Mouse (Mus musculus): ENCODE data around the gene Gm17334. TPM values are rescaled to one million over a fixed set of nuclear protein-coding genes. Genes with fewer than 3 reads are reported as not detected.
"Not testable (repeated sequence)": the region's sequence is repeated elsewhere in the genome, so short reads cannot be mapped to it uniquely, and the experiment has no call there.

The Gm17334 gene
- total RNA-seq, 2 experiments from 2014 or later = 1.0 to 1.8 TPM

DNA sequence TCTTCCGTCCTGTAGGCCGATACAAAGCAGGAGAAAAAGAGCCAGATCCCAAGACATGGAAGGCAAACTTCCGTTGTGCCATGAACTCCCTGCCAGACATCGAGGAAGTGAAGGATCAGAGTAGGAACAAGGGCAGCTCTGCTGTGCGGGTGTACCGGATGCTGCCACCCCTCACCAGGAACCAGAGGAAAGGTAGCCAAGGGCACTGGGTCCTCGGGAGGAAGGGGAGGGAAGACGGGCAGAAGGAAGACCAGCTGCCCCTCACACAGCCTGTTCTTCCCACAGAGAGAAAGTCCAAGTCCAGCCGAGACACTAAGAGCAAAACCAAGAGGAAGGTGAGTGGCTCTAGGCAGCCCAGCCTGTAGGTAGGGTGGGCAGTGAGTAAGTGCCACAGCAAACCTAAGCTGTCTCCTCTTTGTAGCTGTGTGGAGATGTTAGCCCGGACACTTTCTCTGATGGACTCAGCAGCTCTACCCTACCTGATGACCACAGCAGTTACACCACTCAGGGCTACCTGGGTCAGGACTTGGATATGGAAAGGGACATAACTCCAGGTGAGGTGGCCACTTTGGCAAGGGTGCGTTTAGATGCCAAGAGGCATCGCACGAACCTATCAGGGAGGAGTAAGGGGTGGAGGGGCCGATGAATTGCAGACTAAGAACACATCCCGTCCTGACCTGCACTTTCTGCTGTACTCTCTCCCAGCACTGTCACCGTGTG, 814 bp upstream of the Gm17334 start:
- no peak for DNase-seq (ENCODE audit: extremely low spot score in 1 of 2, low spot score in 1 of 2)

- DNase-seq (ENCODE audit: extremely low spot score in 1 of 2, low spot score in 1 of 2) = no peak
Measured at GRCm38 (mm10) chr11:53772536-53772935, 451 bp downstream of the Gm17334 start.

DNA sequence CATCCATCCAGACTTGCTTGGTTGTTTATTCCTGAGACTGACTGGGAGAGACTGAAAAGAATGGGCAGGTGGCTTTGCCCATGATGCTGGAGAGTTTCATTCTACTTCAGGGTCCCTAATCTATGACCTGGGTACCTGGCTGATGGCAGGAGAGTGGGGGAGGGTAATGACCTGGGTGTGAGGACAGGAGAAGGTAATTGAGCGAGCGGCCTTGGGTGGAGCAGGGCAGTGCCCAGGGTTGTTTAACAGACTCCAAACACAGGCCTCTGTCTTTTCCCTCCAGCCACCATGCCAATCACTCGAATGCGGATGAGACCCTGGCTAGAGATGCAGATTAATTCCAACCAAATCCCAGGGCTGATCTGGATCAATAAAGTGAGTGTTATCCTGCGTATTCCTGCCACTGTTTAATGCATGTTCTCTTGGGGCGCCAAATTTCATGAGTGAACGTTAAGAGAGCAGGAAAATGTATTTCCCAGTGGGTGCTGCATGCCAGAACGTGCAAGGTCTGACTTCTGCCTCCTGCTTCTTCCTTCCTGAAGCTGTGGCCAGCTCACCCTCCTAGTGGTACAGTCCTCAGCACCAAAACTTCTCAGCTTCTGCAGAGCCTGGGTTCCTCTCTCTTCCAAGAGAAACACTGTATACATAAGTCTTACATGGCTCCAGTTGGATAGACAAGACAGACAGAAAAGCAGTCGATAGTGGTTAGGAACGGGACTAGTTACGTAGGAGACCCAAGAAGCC, 1.8 kb downstream of the Gm17334 start:
- DNase-seq (ENCODE audit: extremely low spot score in 1 of 2, low spot score in 1 of 2) = no peak

DNA sequence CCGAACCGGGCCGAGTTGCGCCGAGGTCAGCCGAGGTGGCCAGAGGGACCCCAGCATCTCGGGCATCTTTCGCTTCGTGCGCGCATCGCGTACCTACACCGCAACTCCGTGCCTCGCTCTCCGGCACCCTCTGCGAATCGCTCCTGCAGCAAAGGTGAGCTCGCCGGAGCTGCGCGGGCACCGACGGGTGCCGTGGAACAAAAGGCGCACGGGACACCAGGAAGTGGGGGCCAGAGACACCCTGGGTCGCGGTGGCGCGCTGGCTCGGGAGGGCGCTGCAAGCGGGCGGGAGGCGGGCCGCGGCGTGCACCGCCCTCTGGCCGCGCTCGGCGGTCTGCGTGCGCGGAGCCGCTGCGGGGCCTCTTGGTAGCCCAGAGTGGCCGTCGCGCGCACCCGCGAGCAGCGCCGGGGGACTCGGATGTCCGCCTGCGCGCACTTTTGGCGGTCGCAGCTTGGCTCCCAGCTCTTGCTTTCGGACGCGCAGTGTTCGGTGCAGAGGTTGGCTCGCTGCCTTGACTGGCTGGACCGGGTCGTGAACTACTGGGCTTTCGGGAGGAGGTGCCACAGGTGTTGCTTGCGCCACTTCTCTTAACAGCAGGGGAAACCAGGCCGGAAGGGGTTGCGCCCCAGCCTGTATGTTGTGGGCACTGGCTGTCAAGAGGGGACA, 2.7 kb downstream of the Gm17334 start:
- peak; percentile 43 to 44 for DNase-seq (ENCODE audit: extremely low spot score in 1 of 2, low spot score in 1 of 2)

DNA sequence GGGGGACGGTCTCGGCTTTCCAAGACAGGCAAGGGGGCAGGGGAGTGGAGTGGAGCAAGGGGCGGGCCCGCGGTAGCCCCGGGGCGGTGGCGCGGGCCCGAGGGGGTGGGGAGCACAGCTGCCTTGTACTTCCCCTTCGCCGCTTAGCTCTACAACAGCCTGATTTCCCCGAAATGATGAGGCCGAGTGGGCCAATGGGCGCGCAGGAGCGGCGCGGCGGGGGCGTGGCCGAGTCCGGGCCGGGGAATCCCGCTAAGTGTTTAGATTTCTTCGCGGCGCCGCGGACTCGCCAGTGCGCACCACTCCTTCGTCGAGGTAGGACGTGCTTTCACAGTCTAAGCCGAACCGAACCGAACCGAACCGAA, 3.2 kb downstream of the Gm17334 start, which contains the start of gene Irf1:
Gene Irf1 (plus strand): TSS at position 255 of the 365 bp plus-strand sequence.
- DNase-seq (ENCODE audit: extremely low spot score in 1 of 2, low spot score in 1 of 2) = peak; percentile 55 to 71

GRCm38 (mm10) chr11:53769185-53769576, 3.8 kb downstream of the Gm17334 start:
- no peak for DNase-seq (ENCODE audit: extremely low spot score in 1 of 2, low spot score in 1 of 2)

DNA sequence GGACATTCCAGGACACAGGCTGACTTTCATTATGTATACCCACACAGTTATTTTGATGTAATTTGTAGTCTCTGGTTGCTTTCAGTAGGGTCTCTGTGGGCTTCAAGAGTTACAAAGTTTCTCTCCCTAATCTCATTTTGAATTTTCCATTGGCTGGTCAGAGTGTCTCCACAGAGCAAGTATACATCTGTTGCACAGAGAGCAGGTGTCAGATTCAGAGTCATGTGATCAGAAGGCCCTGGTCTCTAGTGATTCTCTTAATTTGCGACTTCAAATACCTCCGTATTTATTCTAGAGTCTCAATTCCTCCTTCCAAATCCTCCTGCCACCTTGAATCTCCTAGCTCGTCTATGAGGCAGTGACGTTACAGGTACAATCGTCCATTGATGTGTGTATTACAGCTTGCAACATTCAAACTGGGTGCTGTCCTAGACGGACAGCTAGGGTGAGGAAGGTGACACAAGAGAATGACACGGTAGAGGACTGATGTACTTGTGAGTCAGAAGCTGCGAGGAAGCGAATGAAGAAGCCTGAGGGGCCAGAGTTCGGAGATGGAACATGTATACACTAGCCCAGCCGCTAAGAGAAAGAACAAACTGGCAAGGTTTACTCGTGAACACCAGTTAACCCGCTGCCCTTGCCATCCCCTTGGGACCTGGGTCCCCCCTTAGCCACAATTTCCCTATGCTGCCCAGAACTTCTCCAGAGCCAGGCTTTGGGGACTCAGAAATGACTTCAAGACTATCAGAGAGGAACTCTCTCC, 4.4 kb downstream of the Gm17334 start:
- no peak for DNase-seq (ENCODE audit: extremely low spot score in 1 of 2, low spot score in 1 of 2)

- no peak for DNase-seq (ENCODE audit: extremely low spot score in 1 of 2, low spot score in 1 of 2)
Measured at GRCm38 (mm10) chr11:53764581-53764980, 8.4 kb downstream of the Gm17334 start.

DNA sequence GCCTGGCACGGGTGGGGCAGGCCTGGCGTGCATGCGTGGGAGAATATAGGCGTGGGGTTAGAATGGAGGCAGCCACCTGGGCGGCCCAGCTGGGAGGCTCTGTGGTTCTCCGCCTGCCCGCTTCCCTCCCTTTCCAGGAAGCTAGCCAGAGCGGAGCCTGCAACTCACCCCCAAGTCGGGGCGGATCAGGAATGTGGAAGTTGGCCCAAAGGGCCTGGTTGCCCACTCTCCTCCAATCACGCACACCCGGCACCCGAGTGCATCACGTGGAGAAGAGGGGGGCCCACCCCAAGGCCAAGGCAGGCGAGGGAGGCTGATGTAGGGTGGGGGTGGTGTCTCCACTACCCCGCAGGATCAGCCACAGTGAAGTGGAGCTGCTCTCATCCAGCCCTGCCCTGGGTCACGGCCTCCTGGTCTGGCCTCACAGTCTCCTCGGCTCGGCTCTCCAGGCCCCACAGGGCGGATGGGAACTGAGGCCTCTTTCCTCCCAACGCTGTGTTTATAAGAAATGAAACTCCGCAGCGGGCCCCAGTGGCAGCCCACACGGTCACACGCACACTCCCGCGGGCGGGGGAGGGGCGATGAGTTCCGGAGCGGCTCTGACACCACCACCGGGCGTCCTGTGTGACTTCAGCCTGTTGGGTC, 9.4 kb downstream of the Gm17334 start:
- peak; percentile 55 to 67 for DNase-seq (ENCODE audit: extremely low spot score in 1 of 2, low spot score in 1 of 2)

- peak in 1 of 2 experiments; percentile 30 for DNase-seq (ENCODE audit: extremely low spot score in 1 of 2, low spot score in 1 of 2)
Measured at GRCm38 (mm10) chr11:53762827-53763495, 10.0 kb downstream of the Gm17334 start.

GRCm38 (mm10) chr11:53762426-53762825, 10.6 kb downstream of the Gm17334 start:
- DNase-seq (ENCODE audit: extremely low spot score in 1 of 2, low spot score in 1 of 2) = no peak

DNA sequence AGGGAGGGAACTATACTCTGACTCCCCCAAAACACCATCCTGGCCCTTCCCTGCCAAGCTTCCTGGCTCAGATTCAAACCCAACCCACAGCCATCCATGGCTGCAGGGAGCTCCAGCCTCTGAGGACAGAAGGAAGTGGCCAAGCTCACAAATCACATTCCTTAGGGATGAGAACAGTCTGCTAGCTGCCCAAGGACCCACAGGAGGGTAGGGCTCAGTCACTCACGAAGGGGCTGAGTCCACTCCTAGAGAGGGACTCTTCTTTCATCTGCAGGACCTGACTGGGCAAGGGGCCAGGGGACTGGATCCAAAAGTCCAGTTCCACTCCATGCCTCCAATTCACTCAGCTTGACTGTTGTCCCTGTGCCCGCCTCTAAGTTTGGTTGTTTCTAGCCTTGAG, 11.2 kb downstream of the Gm17334 start:
- DNase-seq (ENCODE audit: extremely low spot score in 1 of 2, low spot score in 1 of 2) = no peak

DNA sequence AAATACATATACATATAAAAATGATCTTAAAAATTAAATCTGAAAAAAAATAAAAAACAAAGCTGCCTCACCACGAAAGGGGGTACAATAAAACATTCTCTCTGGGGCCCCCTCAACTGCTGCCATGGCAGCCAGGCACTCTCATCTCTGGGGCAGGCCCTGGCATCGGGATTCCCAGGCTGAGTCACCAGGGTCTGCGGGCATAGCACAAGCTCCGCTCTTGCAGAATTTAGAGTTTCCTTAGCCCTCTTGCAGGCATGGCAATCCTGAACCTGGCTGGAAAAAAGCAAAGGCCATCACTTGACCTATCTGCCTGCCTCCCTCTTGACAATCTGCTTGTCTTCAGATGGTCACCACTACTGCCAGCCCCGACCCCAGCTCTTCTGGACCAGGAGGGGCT, 11.7 kb downstream of the Gm17334 start:
- DNase-seq (ENCODE audit: extremely low spot score in 1 of 2, low spot score in 1 of 2) = no peak

- DNase-seq (ENCODE audit: extremely low spot score in 1 of 2, low spot score in 1 of 2) = no peak
Measured at GRCm38 (mm10) chr11:53759545-53760406, 13.2 kb downstream of the Gm17334 start.

GRCm38 (mm10) chr11:53758791-53759351, 14.1 kb downstream of the Gm17334 start:
- DNase-seq (ENCODE audit: extremely low spot score in 1 of 2, low spot score in 1 of 2) = no peak

- DNase-seq (ENCODE audit: extremely low spot score in 1 of 2, low spot score in 1 of 2) = not testable (repeated sequence)
Measured at GRCm38 (mm10) chr11:53758033-53758432, 15.0 kb downstream of the Gm17334 start.

GRCm38 (mm10) chr11:53757612-53758011, 15.4 kb downstream of the Gm17334 start:
- DNase-seq (ENCODE audit: extremely low spot score in 1 of 2, low spot score in 1 of 2) = no peak

GRCm38 (mm10) chr11:53755011-53755595, 17.9 kb downstream of the Gm17334 start:
- no peak for DNase-seq (ENCODE audit: extremely low spot score in 1 of 2, low spot score in 1 of 2)

Measured in layer of hippocampus, postnatal 25 days (tissue).